Mouse (Mus musculus) hematopoietic stem cell, adult 5-6 weeks (primary cell): ENCODE data around the gene Slc44a2. TPM values are rescaled to one million over a fixed set of nuclear protein-coding genes. Genes with fewer than 3 reads are reported as not detected.
A peak's percentile ranks its signal among the peaks of the same experiment; 100 is the strongest.

ENCODE experiments used
- ATAC-seq, 2 experiments: fragments of 125-278 bp in 1 of 2; replicated peaks in 1 of 2; 2 replicates each; pipeline ENCODE4 v1.8.0; 2016 to 2017; ENCODE audit warnings: inconsistent platforms in 2 of 2, mild to moderate bottlenecking in 2 of 2, moderate number of reproducible peaks in 2 of 2, low read depth in 1 of 2, moderate TSS enrichment in 1 of 2; ENCODE audit not compliant: low FRiP score in 2 of 2, poor library complexity in 2 of 2, severe bottlenecking in 2 of 2, insufficient read depth in 1 of 2, low TSS enrichment in 1 of 2
- total RNA-seq: library from RNA; stranded (forward); fragments of 172-1452, 232-1000 nt; gene quantifications from 2 replicates; pipeline ENCODE4 v1.2.3, GENCODE M21; 2017

The Slc44a2 gene
- total RNA-seq, 1 experiment from 2014 or later: 65.7 TPM

DNA sequence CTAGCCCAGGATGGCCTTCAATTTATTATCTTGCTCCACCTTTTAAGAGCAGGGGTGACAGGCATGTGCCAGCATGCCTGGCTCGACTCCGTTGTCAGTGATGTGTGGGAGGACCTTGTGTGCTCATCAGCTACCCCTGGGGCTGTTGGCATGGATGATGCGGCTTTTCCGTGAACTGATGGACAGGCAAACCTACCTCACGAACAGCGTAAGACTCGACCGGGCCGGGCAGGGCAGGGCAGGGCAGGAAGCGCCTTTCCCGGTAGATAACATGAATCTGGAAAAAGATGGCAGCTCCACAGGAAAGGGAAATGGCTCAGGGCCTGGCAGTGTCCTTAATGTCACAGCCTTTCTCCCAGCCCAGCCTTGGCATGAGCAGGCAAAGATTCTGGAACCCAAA, 3.8 kb downstream of the Slc44a2 start:
- ATAC-seq: no peak

DNA sequence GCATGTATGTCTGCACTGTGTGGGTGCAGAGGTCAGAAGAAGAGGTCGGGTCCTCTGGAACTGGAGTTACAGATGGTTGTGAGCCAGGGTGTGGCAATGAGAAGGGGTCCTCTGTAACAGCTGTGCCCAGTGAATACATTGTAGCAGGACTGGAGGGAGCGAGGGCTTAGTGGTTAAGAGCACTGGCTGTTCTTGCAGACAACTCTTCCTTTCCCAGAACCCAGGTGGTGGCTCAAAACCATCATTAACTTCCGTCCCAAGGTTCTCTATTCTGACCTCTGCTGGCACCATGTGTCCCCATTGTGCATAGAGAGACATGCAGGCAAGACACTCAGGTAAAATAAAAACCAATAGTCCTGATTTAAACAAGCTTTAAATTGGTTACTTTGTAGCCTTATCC, 7.1 kb downstream of the Slc44a2 start:
- peak; percentile 12 to 35; a peak in 1 of 4 replicates for ATAC-seq

DNA sequence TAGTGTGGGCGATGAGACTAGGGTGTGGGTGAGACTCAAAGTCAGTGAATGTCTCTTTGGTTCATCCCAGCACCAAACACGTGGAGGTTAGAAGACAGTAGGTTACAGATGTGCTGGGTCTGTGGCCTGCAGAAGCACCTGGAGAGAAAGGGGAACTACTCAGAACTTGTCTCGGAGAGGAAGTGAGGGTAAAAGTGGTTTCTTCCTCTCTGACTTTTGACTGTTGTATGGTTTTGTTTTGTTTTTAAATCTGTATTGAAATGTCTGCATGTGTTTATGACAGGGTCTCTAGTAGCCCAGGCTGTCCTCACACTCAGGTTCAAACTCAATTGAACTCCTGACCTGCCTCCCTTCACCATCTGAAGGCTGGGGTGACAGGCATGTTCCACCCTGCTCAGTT, 7.5 kb downstream of the Slc44a2 start:
- ATAC-seq: peak; percentile 80 to 83

DNA sequence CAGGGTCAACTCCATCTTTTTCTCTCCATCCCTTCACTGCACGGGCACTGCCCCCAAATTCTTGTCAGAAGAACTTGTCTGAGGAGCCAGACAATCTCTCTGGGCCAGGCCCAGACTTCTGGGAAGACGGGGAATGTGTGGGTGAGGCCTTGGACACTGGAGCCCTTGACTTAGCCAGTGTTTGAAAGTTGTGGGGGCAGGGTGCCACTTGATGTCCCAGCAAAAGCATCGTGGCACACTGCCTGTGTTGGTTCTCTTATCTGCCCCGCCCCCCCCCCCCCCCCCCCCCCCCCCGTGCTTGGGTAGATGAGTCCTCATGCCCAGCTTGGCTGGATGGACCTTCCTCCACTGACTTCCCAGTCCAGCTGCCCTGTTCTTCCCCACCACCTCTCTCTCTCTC, 8.5 kb downstream of the Slc44a2 start:
- no peak for ATAC-seq

DNA sequence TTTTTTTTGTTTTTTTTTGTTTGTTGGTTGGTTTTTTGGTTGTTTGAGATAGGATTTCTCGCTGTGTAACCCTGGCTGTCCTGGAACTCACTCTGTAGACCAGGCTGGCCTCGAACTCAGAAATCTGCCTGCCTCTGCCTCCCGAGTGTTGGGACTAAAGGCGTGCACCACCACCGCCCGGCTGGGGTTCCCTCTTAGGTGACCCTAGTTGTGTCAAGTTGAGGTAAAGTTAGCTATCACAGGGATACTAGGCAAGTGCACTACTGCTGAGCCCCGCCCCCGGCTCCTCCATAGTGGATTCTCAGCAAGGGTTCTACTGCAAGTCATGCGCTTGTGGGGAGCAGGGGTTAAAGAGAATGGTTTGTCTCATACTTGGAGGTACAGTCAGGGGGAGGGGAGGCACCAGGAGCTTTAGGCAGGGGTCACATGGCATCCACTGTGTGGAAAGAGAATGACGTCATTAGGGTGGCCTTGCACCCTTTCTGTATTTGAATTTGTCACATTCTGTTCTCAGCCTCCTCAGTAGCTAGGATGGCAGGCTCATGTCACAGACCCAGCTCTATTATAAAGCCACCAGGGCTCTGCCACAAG, 9.3 kb downstream of the Slc44a2 start:
- no peak for ATAC-seq

DNA sequence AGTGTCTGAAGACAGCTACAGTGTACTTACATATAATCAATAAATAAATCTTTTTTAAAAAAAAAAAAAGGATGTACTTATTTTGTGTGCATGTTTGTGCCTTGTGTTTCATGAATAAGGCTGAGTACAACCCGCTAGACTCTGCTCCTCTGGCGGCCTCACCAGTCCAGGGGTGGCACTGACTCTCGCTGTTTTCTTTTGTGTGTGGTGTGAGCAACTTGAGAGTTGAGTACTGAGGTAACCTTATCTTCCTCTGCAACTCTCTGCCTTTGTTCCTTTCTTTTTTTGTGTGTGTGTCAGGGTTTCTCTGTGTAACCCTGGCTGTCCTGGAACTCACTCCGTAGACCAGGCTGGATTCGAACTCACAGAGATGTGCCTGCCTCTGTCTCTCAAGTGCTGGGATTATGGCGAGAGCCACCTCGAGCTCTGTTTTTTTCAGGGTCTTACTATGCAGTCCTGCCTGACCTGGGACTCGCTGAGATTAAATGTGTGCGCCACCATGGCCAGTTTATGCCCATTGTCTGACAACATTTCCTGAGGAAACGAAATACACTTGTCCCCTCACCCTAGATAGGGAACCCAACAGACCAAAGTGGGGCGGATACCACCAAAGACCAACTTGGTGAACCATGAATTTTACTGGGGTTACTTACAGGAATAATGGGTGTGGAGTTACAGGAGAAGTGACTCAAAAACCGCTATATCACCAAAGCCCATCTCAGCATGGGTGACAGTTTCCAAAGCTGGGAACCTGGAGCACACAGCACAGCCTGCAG, 11.1 kb downstream of the Slc44a2 start:
- ATAC-seq: no peak

DNA sequence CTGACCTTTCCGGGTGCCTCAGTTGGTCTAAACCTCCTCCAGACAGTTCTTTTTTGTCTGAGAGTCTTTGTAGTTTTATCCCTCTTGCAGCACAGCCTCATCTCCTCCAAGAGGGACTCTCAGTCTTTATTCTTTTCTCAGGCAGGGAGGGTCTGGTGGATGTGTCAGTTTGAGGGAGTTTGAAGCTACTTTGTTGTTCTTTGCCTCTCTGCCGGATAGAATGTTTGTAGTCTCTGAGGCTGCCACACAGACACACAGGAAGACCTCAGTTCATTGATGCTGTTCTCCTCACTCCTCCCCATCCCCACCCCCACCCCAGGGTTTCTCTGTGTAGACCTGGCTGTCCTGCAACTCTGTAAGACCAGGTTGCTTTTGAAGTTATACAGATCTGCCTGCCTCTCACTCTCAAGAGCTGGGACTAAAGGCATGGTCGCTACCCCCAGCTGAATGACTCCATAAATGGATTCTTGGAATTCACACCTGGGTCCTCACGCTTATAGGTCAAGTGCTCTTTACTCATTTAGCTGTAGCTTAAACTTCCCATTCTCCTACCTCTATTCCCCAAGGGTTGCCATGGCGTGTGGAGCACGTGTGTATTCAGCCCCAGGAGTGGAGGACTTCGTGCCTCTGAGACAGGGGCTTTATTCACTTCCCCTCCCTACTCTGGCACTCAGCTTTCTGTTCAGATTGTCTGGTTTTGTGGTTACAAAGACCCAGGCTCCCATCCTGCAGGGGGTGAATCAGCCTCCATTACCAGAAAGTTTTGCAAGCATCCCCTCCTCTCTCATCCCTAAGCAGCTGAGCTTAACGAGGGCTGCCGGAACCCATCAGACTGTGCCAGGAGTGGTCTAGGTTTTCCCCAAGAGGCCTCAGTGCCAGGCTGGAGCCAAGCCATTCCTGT, 11.9 kb downstream of the Slc44a2 start:
- ATAC-seq: peak; percentile 46 to 69; a peak in 3 of 4 replicates

DNA sequence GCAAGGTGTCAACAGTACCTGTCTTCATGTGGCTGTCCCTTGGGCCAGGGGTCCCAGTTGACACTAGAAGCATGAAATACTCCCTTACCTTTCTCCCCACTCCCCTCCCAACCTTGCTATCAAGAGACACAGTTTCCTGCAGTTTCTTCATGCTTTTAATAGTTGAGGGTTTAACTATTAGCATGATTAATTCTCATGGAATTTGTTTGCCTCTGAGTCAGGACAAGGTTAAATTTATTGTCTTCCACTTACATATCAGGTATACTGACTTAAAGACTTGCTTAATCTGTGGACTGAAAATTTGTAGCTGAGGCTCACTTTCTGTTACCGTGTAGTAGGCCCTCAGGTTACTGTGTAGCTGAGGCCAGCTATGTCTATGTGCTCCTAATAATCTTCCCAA, 13.0 kb downstream of the Slc44a2 start:
- ATAC-seq: no peak

DNA sequence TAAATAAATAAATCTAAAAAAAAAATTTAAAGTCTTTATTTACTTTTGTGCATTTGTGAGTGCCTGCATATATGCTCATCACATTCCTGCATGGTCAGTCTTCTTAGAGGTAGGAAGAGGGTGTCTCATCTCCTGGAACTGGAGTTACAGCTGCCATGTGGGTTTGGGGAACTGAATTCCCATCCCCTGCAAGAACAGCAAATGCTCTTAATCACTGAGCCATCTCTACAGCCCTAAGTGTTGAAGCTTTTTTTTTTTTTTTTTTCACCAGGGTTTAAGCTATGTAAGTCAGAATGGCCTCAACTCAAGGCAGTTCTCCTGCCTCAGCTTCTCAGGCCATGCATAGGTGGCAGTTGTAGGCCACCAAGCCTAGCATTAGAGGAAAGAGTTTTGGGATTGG, 14.2 kb downstream of the Slc44a2 start:
- no peak for ATAC-seq

DNA sequence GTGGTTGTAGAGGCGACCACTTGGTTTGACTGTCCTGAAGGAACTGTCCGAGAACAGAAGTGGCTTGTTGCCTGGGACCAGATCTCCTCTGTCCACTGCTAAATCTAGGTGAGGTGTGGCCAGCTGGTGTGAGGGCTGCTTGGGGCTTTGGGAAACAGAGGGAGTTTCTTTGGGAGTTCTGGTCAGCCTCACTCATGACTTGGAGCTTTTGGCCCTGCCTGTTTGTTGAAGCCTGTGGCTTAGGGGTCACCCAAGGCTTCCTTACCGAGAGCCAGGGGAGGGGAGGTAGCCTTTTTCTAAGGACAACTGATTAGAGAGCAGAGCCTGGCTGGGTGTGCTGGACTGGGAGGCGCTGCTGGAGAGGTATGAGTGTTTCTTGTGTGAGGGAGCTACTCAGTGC, 14.9 kb downstream of the Slc44a2 start:
- no peak for ATAC-seq

DNA sequence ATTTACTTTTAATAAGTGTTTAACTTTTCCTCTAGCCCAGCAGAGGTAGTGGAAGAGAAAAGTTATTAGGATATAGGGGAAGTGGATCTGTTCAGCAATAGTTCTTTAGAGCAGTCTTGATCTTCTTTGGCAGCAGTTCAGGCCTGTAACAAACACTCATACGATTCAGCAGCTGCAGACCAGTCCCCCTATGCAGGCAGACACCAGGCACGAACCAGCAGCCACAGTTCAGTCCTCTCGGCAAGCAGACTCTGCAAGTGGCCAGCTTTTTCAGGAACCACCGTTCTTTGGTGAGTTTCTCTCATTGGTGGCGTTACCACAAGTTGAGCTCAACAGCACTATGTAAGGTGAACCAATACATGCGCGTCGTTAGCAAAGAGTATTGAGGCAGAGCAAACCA, 16.0 kb downstream of the Slc44a2 start:
- ATAC-seq: no peak

DNA sequence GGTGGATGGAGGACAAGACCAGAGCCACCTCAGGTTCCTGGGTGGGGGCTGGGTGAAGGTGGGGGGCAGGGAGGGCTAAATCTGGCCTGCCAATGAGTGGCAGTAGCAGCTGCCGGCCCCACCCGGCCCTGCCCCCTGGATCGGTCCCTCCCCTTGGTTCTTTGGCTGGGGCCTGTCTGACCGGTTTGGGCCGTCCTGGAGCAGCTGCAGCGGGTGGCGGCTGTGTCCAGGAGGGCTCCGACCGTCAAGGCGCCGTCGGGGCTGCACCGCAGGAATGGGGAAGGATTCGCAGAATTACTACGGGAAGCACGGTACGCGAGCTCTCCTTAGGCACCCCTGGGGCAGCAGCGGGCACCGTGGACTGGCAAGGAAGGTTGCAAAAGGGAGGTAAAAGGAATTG, 17.2 kb downstream of the Slc44a2 start:
- ATAC-seq: no peak

DNA sequence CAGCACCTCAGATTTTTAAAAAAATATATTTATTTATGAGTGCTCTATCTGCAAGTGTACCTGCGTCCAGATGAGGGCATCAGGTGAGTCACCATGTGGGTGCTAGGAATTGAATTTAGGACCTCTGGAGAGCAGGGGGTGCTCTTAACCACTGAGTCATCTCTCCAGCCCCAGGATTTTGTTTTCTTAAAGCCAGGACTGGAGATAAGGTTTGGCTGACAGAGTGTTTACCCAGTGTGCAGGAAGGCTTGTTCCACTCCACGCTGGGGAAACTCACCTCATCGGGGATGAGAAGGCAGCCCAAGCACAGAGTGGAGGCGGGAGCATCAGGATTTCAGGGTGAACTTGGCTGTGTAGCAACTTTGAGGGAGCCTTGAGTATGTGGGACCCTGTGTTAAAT, 19.9 kb downstream of the Slc44a2 start:
- no peak for ATAC-seq

DNA sequence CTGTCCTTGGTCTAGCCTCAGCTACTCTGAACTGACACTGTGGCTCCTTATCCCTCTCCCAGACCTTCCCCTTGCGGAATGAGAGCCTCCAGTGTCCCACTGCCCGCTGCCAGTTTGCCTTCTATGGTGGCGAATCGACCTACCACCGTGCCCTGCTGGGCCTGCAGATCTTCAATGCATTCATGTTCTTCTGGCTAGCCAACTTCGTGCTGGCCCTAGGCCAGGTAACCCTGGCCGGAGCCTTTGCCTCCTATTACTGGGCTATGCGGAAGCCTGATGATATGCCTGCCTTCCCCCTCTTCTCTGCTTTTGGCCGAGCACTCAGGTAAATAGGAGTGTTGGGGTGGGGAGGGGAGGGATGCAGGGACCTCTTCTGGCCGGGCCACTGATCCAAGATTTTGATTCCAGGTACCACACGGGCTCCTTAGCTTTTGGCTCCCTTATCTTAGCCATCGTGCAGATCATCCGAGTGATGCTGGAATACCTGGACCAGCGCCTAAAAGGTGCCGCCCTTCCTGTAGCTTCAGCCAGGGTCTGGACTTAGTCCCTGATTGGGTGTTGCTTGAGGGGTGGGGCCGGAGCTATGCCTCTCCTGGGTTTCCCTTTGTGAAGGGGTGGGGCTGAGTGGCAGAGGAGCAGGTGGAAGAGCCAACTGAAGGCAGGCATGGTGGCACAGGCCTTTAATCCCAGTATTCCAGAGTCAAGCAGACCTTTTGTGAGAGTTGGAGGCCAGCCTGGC, 26.3 kb downstream of the Slc44a2 start:
- ATAC-seq: no peak

DNA sequence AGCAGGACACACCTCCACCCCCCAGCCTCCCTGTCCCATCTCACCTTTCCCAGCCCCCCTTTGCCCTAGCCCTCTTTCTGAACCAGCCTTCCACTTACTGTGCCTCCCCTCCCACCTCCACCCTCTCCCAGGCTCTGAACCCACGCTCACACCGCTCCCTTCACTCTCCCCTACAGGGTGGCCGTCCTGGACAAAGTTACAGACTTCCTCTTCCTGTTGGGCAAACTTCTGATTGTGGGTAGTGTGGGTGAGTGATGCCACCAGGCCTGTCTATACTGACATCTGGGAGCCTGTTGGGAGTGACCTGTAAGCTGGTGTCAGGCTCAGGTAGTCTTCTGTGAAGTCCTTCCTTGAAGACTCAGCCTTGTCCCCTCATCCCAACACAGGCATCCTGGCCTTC, 27.7 kb downstream of the Slc44a2 start:
- ATAC-seq: peak in 1 of 2 experiments; percentile 54; a peak in 1 of 4 replicates

DNA sequence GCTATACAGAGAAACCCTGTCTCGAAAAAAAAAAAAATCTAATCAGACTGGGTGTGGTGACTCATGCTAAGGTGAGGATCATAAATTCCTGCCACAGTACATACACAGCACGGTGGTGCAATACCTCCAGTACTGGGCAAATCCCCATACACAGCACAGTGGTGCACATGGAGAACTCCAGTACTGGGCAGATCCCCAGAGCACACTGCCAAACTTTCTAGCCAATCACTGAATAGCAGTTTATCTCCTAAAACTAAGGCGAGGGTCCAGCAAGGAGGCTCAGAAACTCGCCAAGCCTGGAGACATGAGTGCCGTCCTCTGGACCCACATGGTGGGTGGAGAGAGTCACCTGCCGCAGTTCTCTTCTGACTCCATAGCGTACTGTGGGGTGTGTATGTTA, 30.7 kb downstream of the Slc44a2 start:
- no peak for ATAC-seq

DNA sequence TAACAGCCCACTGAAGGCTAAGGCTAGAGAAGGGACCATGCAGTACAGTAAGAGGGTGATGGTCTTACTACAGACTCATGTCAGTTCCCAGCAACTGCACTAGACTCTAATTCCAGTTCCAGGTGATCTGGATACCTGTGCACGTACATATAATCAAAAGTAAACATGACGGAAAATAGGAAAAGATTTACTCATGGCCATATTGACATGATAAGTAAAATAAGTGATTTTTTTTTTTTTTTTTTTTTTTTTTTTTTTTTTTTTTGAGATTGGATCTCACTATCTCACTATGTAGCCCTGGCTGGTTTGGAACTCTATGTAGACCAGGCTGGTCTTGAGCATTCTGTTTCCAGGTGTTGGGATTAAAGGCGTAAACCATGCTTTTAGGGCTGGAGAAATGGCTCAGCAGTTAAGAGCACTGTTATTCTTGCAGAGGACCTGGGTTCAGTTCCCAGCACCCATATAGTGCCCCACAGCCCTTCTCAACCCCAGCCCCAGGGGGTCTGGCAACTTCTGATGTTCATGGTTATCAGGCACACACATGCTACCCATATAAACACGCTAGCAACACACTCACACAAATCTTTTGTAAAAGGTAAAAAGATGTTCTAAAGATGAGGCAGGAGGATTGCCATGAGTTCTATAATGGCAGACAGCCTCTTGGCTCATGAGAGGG, 31.3 kb downstream of the Slc44a2 start:
- ATAC-seq: no peak
